Mouse (Mus musculus): ENCODE results near the gene Atp6v0a4. TPM values are rescaled to one million over a fixed set of nuclear protein-coding genes. Genes with fewer than 3 reads are reported as not detected.

Gene Atp6v0a4
- polyA plus RNA-seq, 1 experiment from 2014 or later = not detected

- Histone ChIP-seq H3K4me1 (ENCODE audit: control insufficient read depth, insufficient read depth, low read length) (no peaks in the 10 kb centered on the region), H3K4me3 (ENCODE audit: low read depth, low read length) (no peak overlapping the region), H3K9ac (ENCODE audit: low read length) (no peak overlapping the region), H3K27ac (replicated peaks; ENCODE audit: low read depth, low read length) (no peak overlapping the region), H3K27me3 (ENCODE audit: control insufficient read depth, insufficient read depth, low read length) (no peaks in the 10 kb centered on the region), H3K36me3 (ENCODE audit: control insufficient read depth, insufficient read depth, low read length) (no peaks in the 10 kb centered on the region), H3K4me2 (ENCODE audit: low read depth, severe bottlenecking) (no peak overlapping the region), H3K9me3 (ENCODE audit: control insufficient read depth, low read length) (no peaks in the 10 kb centered on the region)
- no peak for ATAC-seq (ENCODE audit: insufficient number of reproducible peaks, low FRiP score, low TSS enrichment, low read depth)
- 82% methylated on average over 3 of the region's 3 CpGs for WGBS
- DNase-seq (ENCODE audit: low spot score) = no peak
Measured at GRCm38 (mm10) chr6:38065122-38065500, 59.3 kb downstream of the Atp6v0a4 start.

- no peak overlapping the region for H3K4me3 ChIP-seq (ENCODE audit: low read depth, low read length)
- no peaks in the 10 kb centered on the region for H3K4me1 ChIP-seq (ENCODE audit: control insufficient read depth, insufficient read depth, low read length)
- H3K4me2 ChIP-seq (ENCODE audit: low read depth, severe bottlenecking) = no peak overlapping the region
- 82% methylated on average over 2 of the region's 2 CpGs for WGBS
- ATAC-seq (ENCODE audit: insufficient number of reproducible peaks, low FRiP score, low TSS enrichment, low read depth) (no peak), DNase-seq (ENCODE audit: low spot score) (no peak)
- no peaks in the 10 kb centered on the region for H3K9me3 ChIP-seq (ENCODE audit: control insufficient read depth, low read length)
- no peaks in the 10 kb centered on the region for H3K36me3 ChIP-seq (ENCODE audit: control insufficient read depth, insufficient read depth, low read length)
- no peak overlapping the region for H3K27ac ChIP-seq (replicated peaks; ENCODE audit: low read depth, low read length)
- H3K9ac ChIP-seq (ENCODE audit: low read length) = no peak overlapping the region
- no peaks in the 10 kb centered on the region for H3K27me3 ChIP-seq (ENCODE audit: control insufficient read depth, insufficient read depth, low read length)
Measured at GRCm38 (mm10) chr6:38064621-38065020, 59.8 kb downstream of the Atp6v0a4 start.

- 53% methylated on average over 5 of the region's 5 CpGs for WGBS
Measured at GRCm38 (mm10) chr6:38058805-38059204, 65.6 kb downstream of the Atp6v0a4 start.

GRCm38 (mm10) chr6:38055471-38056330 is 68.7 kb downstream of the Atp6v0a4 start:
- Histone ChIP-seq H3K27ac (replicated peaks; ENCODE audit: low read depth, low read length) (no peak overlapping the region), H3K36me3 (ENCODE audit: control insufficient read depth, insufficient read depth, low read length) (no peaks in the 10 kb centered on the region), H3K4me2 (ENCODE audit: low read depth, severe bottlenecking) (no peak overlapping the region), H3K4me1 (ENCODE audit: control insufficient read depth, insufficient read depth, low read length) (no peaks in the 10 kb centered on the region), H3K4me3 (ENCODE audit: low read depth, low read length) (no peak overlapping the region), H3K9me3 (ENCODE audit: control insufficient read depth, low read length) (no peaks in the 10 kb centered on the region), H3K9ac (ENCODE audit: low read length) (no peak overlapping the region), H3K27me3 (ENCODE audit: control insufficient read depth, insufficient read depth, low read length) (no peaks in the 10 kb centered on the region)
- WGBS = 84% methylated on average over 15 of the region's 15 CpGs
- ATAC-seq (ENCODE audit: insufficient number of reproducible peaks, low FRiP score, low TSS enrichment, low read depth) (no peak), DNase-seq (ENCODE audit: low spot score) (no peak)

More at GRCm38 (mm10) chr6:38058805-38059204, 65.6 kb downstream of the Atp6v0a4 start:
- ATAC-seq (ENCODE audit: insufficient number of reproducible peaks, low FRiP score, low TSS enrichment, low read depth) = no peak
- no peak overlapping the region for H3K4me3 ChIP-seq (ENCODE audit: low read depth, low read length)
- no peak for DNase-seq (ENCODE audit: low spot score)
- no peak overlapping the region for H3K4me2 ChIP-seq (ENCODE audit: low read depth, severe bottlenecking)
- H3K4me1 ChIP-seq (ENCODE audit: control insufficient read depth, insufficient read depth, low read length) = no peaks in the 10 kb centered on the region
- H3K36me3 ChIP-seq (ENCODE audit: control insufficient read depth, insufficient read depth, low read length) = no peaks in the 10 kb centered on the region
- H3K9me3 ChIP-seq (ENCODE audit: control insufficient read depth, low read length) = no peaks in the 10 kb centered on the region
- no peak overlapping the region for H3K9ac ChIP-seq (ENCODE audit: low read length)
- no peak overlapping the region for H3K27ac ChIP-seq (replicated peaks; ENCODE audit: low read depth, low read length)
- H3K27me3 ChIP-seq (ENCODE audit: control insufficient read depth, insufficient read depth, low read length) = no peaks in the 10 kb centered on the region

GRCm38 (mm10) chr6:38049601-38050000 is 74.8 kb downstream of the Atp6v0a4 start:
- DNase-seq (ENCODE audit: low spot score) (no peak), ATAC-seq (ENCODE audit: insufficient number of reproducible peaks, low FRiP score, low TSS enrichment, low read depth) (no peak)
- no peaks in the 10 kb centered on the region for H3K9me3 ChIP-seq (ENCODE audit: control insufficient read depth, low read length)
- H3K4me2 ChIP-seq (ENCODE audit: low read depth, severe bottlenecking) = no peak overlapping the region
- 96% methylated on average over 6 of the region's 6 CpGs for WGBS
- H3K36me3 ChIP-seq (ENCODE audit: control insufficient read depth, insufficient read depth, low read length) = no peaks in the 10 kb centered on the region
- H3K27ac ChIP-seq (replicated peaks; ENCODE audit: low read depth, low read length) = no peak overlapping the region
- no peak overlapping the region for H3K9ac ChIP-seq (ENCODE audit: low read length)
- no peaks in the 10 kb centered on the region for H3K27me3 ChIP-seq (ENCODE audit: control insufficient read depth, insufficient read depth, low read length)
- H3K4me1 ChIP-seq (ENCODE audit: control insufficient read depth, insufficient read depth, low read length) = peaks cover 33% of the 10 kb centered on the region
- no peak overlapping the region for H3K4me3 ChIP-seq (ENCODE audit: low read depth, low read length)

GRCm38 (mm10) chr6:38048800-38049561 is 75.4 kb downstream of the Atp6v0a4 start:
- Histone ChIP-seq H3K27ac (replicated peaks; ENCODE audit: low read depth, low read length) (no peak overlapping the region), H3K36me3 (ENCODE audit: control insufficient read depth, insufficient read depth, low read length) (no peaks in the 10 kb centered on the region), H3K4me2 (ENCODE audit: low read depth, severe bottlenecking) (no peak overlapping the region), H3K27me3 (ENCODE audit: control insufficient read depth, insufficient read depth, low read length) (no peaks in the 10 kb centered on the region), H3K9me3 (ENCODE audit: control insufficient read depth, low read length) (no peaks in the 10 kb centered on the region), H3K4me1 (ENCODE audit: control insufficient read depth, insufficient read depth, low read length) (peaks cover 33% of the 10 kb centered on the region), H3K9ac (ENCODE audit: low read length) (no peak overlapping the region), H3K4me3 (ENCODE audit: low read depth, low read length) (no peak overlapping the region)
- DNase-seq (ENCODE audit: low spot score) = no peak
- no peak for ATAC-seq (ENCODE audit: insufficient number of reproducible peaks, low FRiP score, low TSS enrichment, low read depth)
- 58% methylated on average over 6 of the region's 6 CpGs for WGBS

GRCm38 (mm10) chr6:38048003-38048402 is 76.4 kb downstream of the Atp6v0a4 start:
- 73% methylated on average over 4 of the region's 4 CpGs for WGBS
- Histone ChIP-seq H3K9me3 (ENCODE audit: control insufficient read depth, low read length) (no peaks in the 10 kb centered on the region), H3K4me3 (ENCODE audit: low read depth, low read length) (no peak overlapping the region), H3K9ac (ENCODE audit: low read length) (no peak overlapping the region), H3K36me3 (ENCODE audit: control insufficient read depth, insufficient read depth, low read length) (no peaks in the 10 kb centered on the region), H3K27me3 (ENCODE audit: control insufficient read depth, insufficient read depth, low read length) (no peaks in the 10 kb centered on the region), H3K27ac (replicated peaks; ENCODE audit: low read depth, low read length) (peak overlapping the region; percentile 8; the same call in 1 of the 2 replicates), H3K4me1 (ENCODE audit: control insufficient read depth, insufficient read depth, low read length) (peaks cover 33% of the 10 kb centered on the region), H3K4me2 (ENCODE audit: low read depth, severe bottlenecking) (no peak overlapping the region)
- DNase-seq (ENCODE audit: low spot score) = no peak
- no peak; the same call in 1 of the 2 replicates for ATAC-seq (ENCODE audit: insufficient number of reproducible peaks, low FRiP score, low TSS enrichment, low read depth)

GRCm38 (mm10) chr6:38046838-38047237 is 77.5 kb downstream of the Atp6v0a4 start, which contains the start of gene Svopl:
Svopl (minus strand) TSS chr6:38046996.
- no peaks in the 10 kb centered on the region for H3K9me3 ChIP-seq (ENCODE audit: control insufficient read depth, low read length)
- H3K27me3 ChIP-seq (ENCODE audit: control insufficient read depth, insufficient read depth, low read length) = no peaks in the 10 kb centered on the region
- DNase-seq (ENCODE audit: low spot score) (peak; percentile 80), ATAC-seq (ENCODE audit: insufficient number of reproducible peaks, low FRiP score, low TSS enrichment, low read depth) (peak; percentile 65; the same call in 1 of the 2 replicates)
- 2% methylated on average over 6 of the region's 6 CpGs for WGBS
- peak within 1 kb of the TSS; percentile 28 for H3K4me2 ChIP-seq (ENCODE audit: low read depth, severe bottlenecking)
- peaks cover 33% of the 10 kb centered on the region for H3K4me1 ChIP-seq (ENCODE audit: control insufficient read depth, insufficient read depth, low read length)
- peak within 1 kb of the TSS; percentile 75; the same call in 1 of the 2 replicates for H3K27ac ChIP-seq (replicated peaks; ENCODE audit: low read depth, low read length)
- H3K36me3 ChIP-seq (ENCODE audit: control insufficient read depth, insufficient read depth, low read length) = no peaks in the 10 kb centered on the region
- H3K4me3 ChIP-seq (ENCODE audit: low read depth, low read length) = no peak within 1 kb of the TSS
- no peak within 1 kb of the TSS for H3K9ac ChIP-seq (ENCODE audit: low read length)
